Mouse (Mus musculus): ENCODE results near the gene Zfp628. TPM values are rescaled to one million over a fixed set of nuclear protein-coding genes. Genes with fewer than 3 reads are reported as not detected.
A peak's percentile ranks its signal among the peaks of the same experiment; 100 is the strongest.

Gene Zfp628
- polyA plus RNA-seq, 1 experiment from 2014 or later, result 4.1 TPM

- WGBS, result 91% methylated on average over 19 of the region's 19 CpGs
- Histone ChIP-seq H3K27ac (peak overlapping the region; percentile 92), H3K9ac (no peak overlapping the region)
Measured at GRCm38 (mm10) chr7:4920496-4920895, 5.5 kb downstream of the Zfp628 start.

GRCm38 (mm10) chr7:4920976-4921823, 6.2 kb downstream of the Zfp628 start:
- Histone ChIP-seq H3K4me1 (peaks cover 63% of the 10 kb centered on the region), H3K4me3 (replicated peaks) (no peak overlapping the region), H3K9ac (no peak overlapping the region), H3K27ac (peak overlapping the region; percentile 92), H3K27me3 (no peaks in the 10 kb centered on the region), H3K4me2 (peak overlapping the region; percentile 20; the same call in 1 of the 2 replicates), H3K36me3 (peaks cover 41% of the 10 kb centered on the region), H3K9me3 (replicated peaks) (no peaks in the 10 kb centered on the region)
- 63% methylated on average over 23 of the region's 23 CpGs for WGBS
- no peak for ATAC-seq (replicated peaks; ENCODE audit: low FRiP score)

More at GRCm38 (mm10) chr7:4920496-4920895, 5.5 kb downstream of the Zfp628 start:
- Histone ChIP-seq H3K36me3 (peaks cover 41% of the 10 kb centered on the region), H3K27me3 (no peaks in the 10 kb centered on the region), H3K9me3 (replicated peaks) (no peaks in the 10 kb centered on the region), H3K4me3 (replicated peaks) (no peak overlapping the region), H3K4me2 (no peak overlapping the region), H3K4me1 (peaks cover 57% of the 10 kb centered on the region)
- no peak for ATAC-seq (replicated peaks; ENCODE audit: low FRiP score)

- no peaks in the 10 kb centered on the region for H3K27me3 ChIP-seq
- peak within 1 kb of the TSS; percentile 31 for H3K9ac ChIP-seq
- peak within 1 kb of the TSS; percentile 92 for H3K27ac ChIP-seq
- H3K36me3 ChIP-seq, result peaks cover 41% of the 10 kb centered on the region
- H3K4me1 ChIP-seq, result peaks cover 64% of the 10 kb centered on the region
- no peaks in the 10 kb centered on the region for H3K9me3 ChIP-seq (replicated peaks)
- peak within 1 kb of the TSS; percentile 84 for H3K4me2 ChIP-seq
- WGBS, result 27% methylated on average over 8 of the region's 8 CpGs
- peak within 1 kb of the TSS; percentile 38 for H3K4me3 ChIP-seq (replicated peaks)
- ATAC-seq (replicated peaks; ENCODE audit: low FRiP score), result no peak
Measured at GRCm38 (mm10) chr7:4921824-4922482, 6.9 kb downstream of the Zfp628 start, which contains the start of gene Nat14. TSS of gene Nat14 (plus strand) at chr7:4922028.

GRCm38 (mm10) chr7:4922508-4922907, 7.5 kb downstream of the Zfp628 start:
- Histone ChIP-seq H3K36me3 (peaks cover 38% of the 10 kb centered on the region), H3K4me3 (replicated peaks) (peak overlapping the region; percentile 38), H3K9me3 (replicated peaks) (no peaks in the 10 kb centered on the region), H3K27ac (peak overlapping the region; percentile 92), H3K4me1 (peaks cover 70% of the 10 kb centered on the region), H3K9ac (peak overlapping the region; percentile 31), H3K4me2 (peak overlapping the region; percentile 84), H3K27me3 (no peaks in the 10 kb centered on the region)
- ATAC-seq (replicated peaks; ENCODE audit: low FRiP score), result peak; percentile 30
- 1% methylated on average over 14 of the region's 14 CpGs for WGBS

GRCm38 (mm10) chr7:4922931-4923565, 8.0 kb downstream of the Zfp628 start:
- Histone ChIP-seq H3K27ac (peak overlapping the region; percentile 92), H3K27me3 (no peaks in the 10 kb centered on the region), H3K9me3 (replicated peaks) (no peaks in the 10 kb centered on the region), H3K9ac (peak overlapping the region; percentile 49), H3K4me1 (peaks cover 72% of the 10 kb centered on the region), H3K4me2 (peak overlapping the region; percentile 84), H3K36me3 (peaks cover 33% of the 10 kb centered on the region), H3K4me3 (replicated peaks) (peak overlapping the region; percentile 38)
- 1% methylated on average over 14 of the region's 14 CpGs for WGBS
- ATAC-seq (replicated peaks; ENCODE audit: low FRiP score), result peak; percentile 12

GRCm38 (mm10) chr7:4923586-4924364, 8.8 kb downstream of the Zfp628 start:
- Histone ChIP-seq H3K27me3 (no peaks in the 10 kb centered on the region), H3K9me3 (replicated peaks) (no peaks in the 10 kb centered on the region), H3K27ac (peak overlapping the region; percentile 92), H3K4me1 (peaks cover 75% of the 10 kb centered on the region), H3K36me3 (peaks cover 25% of the 10 kb centered on the region), H3K4me3 (replicated peaks) (peak overlapping the region; percentile 38), H3K9ac (peak overlapping the region; percentile 49), H3K4me2 (peak overlapping the region; percentile 84)
- ATAC-seq (replicated peaks; ENCODE audit: low FRiP score), result peak; percentile 7
- WGBS, result 5% methylated on average over 37 of the region's 37 CpGs

- Histone ChIP-seq H3K9ac (no peak overlapping the region), H3K4me1 (peaks cover 75% of the 10 kb centered on the region)
Measured at GRCm38 (mm10) chr7:4924483-4924882, 9.5 kb downstream of the Zfp628 start.

GRCm38 (mm10) chr7:4924891-4925301, 9.9 kb downstream of the Zfp628 start:
- Histone ChIP-seq H3K4me1 (peaks cover 75% of the 10 kb centered on the region), H3K9me3 (replicated peaks) (no peaks in the 10 kb centered on the region), H3K4me2 (peak overlapping the region; percentile 84), H3K27ac (peak overlapping the region; percentile 92), H3K9ac (no peak overlapping the region), H3K36me3 (peaks cover 14% of the 10 kb centered on the region), H3K27me3 (no peaks in the 10 kb centered on the region), H3K4me3 (replicated peaks) (0 out of 2 replicates have a peak overlapping the region, but pooled peaks have one; percentile 1)
- ATAC-seq (replicated peaks; ENCODE audit: low FRiP score), result peak; percentile 41
- 4% methylated on average over 3 of the region's 4 CpGs for WGBS

More at GRCm38 (mm10) chr7:4924483-4924882, 9.5 kb downstream of the Zfp628 start:
- Histone ChIP-seq H3K27ac (peak overlapping the region; percentile 92), H3K9me3 (replicated peaks) (no peaks in the 10 kb centered on the region), H3K4me2 (peak overlapping the region; percentile 84), H3K27me3 (no peaks in the 10 kb centered on the region), H3K36me3 (peaks cover 18% of the 10 kb centered on the region), H3K4me3 (replicated peaks) (peak overlapping the region; percentile 38)
- ATAC-seq (replicated peaks; ENCODE audit: low FRiP score), result no peak
- 4% methylated on average over 4 of the region's 4 CpGs for WGBS

- Histone ChIP-seq H3K27ac (peak within 1 kb of the TSS; percentile 92), H3K27me3 (no peaks in the 10 kb centered on the region), H3K9me3 (replicated peaks) (no peaks in the 10 kb centered on the region), H3K4me2 (peak within 1 kb of the TSS; percentile 84), H3K36me3 (peaks cover 6% of the 10 kb centered on the region), H3K4me1 (peaks cover 72% of the 10 kb centered on the region), H3K9ac (peak within 1 kb of the TSS; percentile 19; the same call in 1 of the 2 replicates), H3K4me3 (replicated peaks) (0 out of 2 replicates have a peak within 1 kb of the TSS, but pooled peaks have one; percentile 1)
- 8% methylated on average over 6 of the region's 6 CpGs for WGBS
- peak; percentile 43 for ATAC-seq (replicated peaks; ENCODE audit: low FRiP score)
Measured at GRCm38 (mm10) chr7:4925441-4926381, 10.7 kb downstream of the Zfp628 start, which contains the start of gene Ssc5d. TSS of gene Ssc5d (plus strand) at chr7:4925785.

- peak overlapping the region; percentile 19; the same call in 1 of the 2 replicates for H3K9ac ChIP-seq
- peak overlapping the region; percentile 92; the same call in 1 of the 2 replicates for H3K27ac ChIP-seq
- H3K27me3 ChIP-seq, result no peaks in the 10 kb centered on the region
- no peaks in the 10 kb centered on the region for H3K9me3 ChIP-seq (replicated peaks)
- 66% methylated on average over 16 of the region's 16 CpGs for WGBS
- no peak overlapping the region for H3K4me3 ChIP-seq (replicated peaks)
- H3K4me1 ChIP-seq, result peaks cover 62% of the 10 kb centered on the region
- no peaks in the 10 kb centered on the region for H3K36me3 ChIP-seq
- no peak for ATAC-seq (replicated peaks; ENCODE audit: low FRiP score)
- H3K4me2 ChIP-seq, result 0 out of 2 replicates have a peak overlapping the region, but pooled peaks have one; percentile 84
Measured at GRCm38 (mm10) chr7:4926849-4927248, 11.8 kb downstream of the Zfp628 start.

All from kidney, embryonic 15.5 days (tissue).